8 mouse cellular contexts compared by ENCODE assay signal in the genomic region with DNA sequence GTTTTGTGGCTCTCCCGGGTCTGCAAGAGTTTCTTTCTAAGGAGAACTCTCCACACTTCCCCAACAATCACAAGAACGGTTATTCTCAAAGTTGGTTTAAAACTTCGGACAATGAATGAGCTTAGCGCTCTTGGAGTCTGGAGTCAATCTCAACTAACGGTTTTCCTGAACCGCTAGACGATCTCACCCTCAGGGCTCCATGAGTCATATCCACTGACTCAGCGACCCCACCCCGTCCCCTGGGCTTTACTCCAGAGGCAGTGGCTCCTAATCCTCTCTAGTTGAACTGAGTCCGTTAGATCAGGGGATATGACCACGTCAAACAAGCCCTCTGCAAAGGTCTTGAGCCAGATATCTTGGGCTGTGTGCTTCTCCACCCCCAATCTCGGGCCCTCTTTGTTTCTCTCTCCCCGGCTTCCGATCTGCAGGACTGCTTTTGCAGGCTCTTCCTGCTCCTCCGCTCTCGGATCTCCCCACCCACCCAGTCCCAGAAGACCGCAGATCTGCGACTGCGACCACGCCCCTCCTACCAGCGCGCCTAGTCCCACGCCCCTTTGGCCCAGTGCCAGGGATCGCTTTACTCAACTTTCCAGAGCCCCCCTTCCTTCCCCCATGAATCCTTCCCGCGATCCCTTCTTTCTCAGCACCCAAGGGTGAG. TPM values are rescaled to one million over a fixed set of nuclear protein-coding genes. Genes with fewer than 3 reads are reported as not detected.
DNase-seq lines count a peak whose midpoint lies in the region; ATAC-seq lines count a peak whose summit lies in the region.

A gene (plus strand): TSS at position 520 of the 658 bp plus-strand sequence.

- peak within 1 kb of the TSS; percentile 96 for H3K27ac ChIP-seq in intestine, embryonic 16.5 days (ENCODE audit: low read length)
- peak within 1 kb of the TSS; percentile 94 for H3K27ac ChIP-seq in limb, embryonic 12.5 days
- H3K27ac ChIP-seq in midbrain, embryonic 14.5 days (replicated peaks; ENCODE audit: low read depth, low read length) = peak within 1 kb of the TSS; percentile 90

- peak within 1 kb of the TSS; percentile 63 for H3K4me3 ChIP-seq in intestine, embryonic 16.5 days (ENCODE audit: low read length)
- H3K4me3 ChIP-seq in limb, embryonic 12.5 days (replicated peaks) = peak within 1 kb of the TSS; percentile 77
- H3K4me3 ChIP-seq in midbrain, embryonic 14.5 days (replicated peaks; ENCODE audit: low read depth, low read length) = peak within 1 kb of the TSS; percentile 67

- WGBS in intestine, embryonic 16.5 days = under 1% methylated on average over 26 of the region's 26 CpGs
- WGBS in limb, embryonic 12.5 days = 0% methylated on average over 26 of the region's 26 CpGs
- 0% methylated on average over 26 of the region's 26 CpGs for WGBS in midbrain, embryonic 14.5 days

- peak within 1 kb of the TSS; percentile 69 for H3K4me2 ChIP-seq in intestine, embryonic 16.5 days (ENCODE audit: low read depth, low read length)
- peak within 1 kb of the TSS; percentile 82 for H3K4me2 ChIP-seq in limb, embryonic 12.5 days
- H3K4me2 ChIP-seq in midbrain, embryonic 14.5 days (ENCODE audit: low read length) = peak within 1 kb of the TSS; percentile 80

- peaks cover 11% of the 10 kb centered on the region; the same call in 1 of the 2 replicates for H3K4me1 ChIP-seq in intestine, embryonic 16.5 days (ENCODE audit: control insufficient read depth, insufficient read depth, low read length)
- peaks cover 18% of the 10 kb centered on the region for H3K4me1 ChIP-seq in limb, embryonic 12.5 days (replicated peaks)
- peaks cover 13% of the 10 kb centered on the region for H3K4me1 ChIP-seq in midbrain, embryonic 14.5 days (ENCODE audit: control insufficient read depth, insufficient read depth, low read length)

- H3K27me3 ChIP-seq in intestine, embryonic 16.5 days (replicated peaks; ENCODE audit: control insufficient read depth, insufficient read depth, low read length) = no peaks in the 10 kb centered on the region
- H3K27me3 ChIP-seq in limb, embryonic 12.5 days = no peaks in the 10 kb centered on the region
- no peaks in the 10 kb centered on the region for H3K27me3 ChIP-seq in midbrain, embryonic 14.5 days (ENCODE audit: control insufficient read depth, insufficient read depth, low read length)

- no peaks in the 10 kb centered on the region for H3K9me3 ChIP-seq in intestine, embryonic 16.5 days (ENCODE audit: control insufficient read depth, low read length)
- H3K9me3 ChIP-seq in limb, embryonic 12.5 days = no peaks in the 10 kb centered on the region
- H3K9me3 ChIP-seq in midbrain, embryonic 14.5 days (ENCODE audit: control insufficient read depth, low read length) = no peaks in the 10 kb centered on the region

- H3K9ac ChIP-seq in intestine, embryonic 16.5 days (ENCODE audit: low read depth, low read length) = peak within 1 kb of the TSS; percentile 80
- H3K9ac ChIP-seq in limb, embryonic 12.5 days (replicated peaks) = peak within 1 kb of the TSS; percentile 83
- H3K9ac ChIP-seq in midbrain, embryonic 14.5 days (replicated peaks; ENCODE audit: low read length) = peak within 1 kb of the TSS; percentile 75

- ATAC-seq in intestine, embryonic 16.5 days = peak; percentile 92
- peak; percentile 90 for ATAC-seq in limb, embryonic 12.5 days (ENCODE audit: insufficient number of reproducible peaks, insufficient read depth, low FRiP score, low TSS enrichment, low read depth)
- peak; percentile 85 for ATAC-seq in midbrain, embryonic 14.5 days (ENCODE audit: low FRiP score, low TSS enrichment)

- peak; percentile 95 for DNase-seq in 3134 (ENCODE audit: extremely low read depth, insufficient read length, low spot score)
- peak; percentile 69 to 84 for DNase-seq in adrenal gland, adult 18-20 months (ENCODE audit: low spot score in 2 of 2)
- DNase-seq in embryo, embryonic 11.5 days (ENCODE audit: low read depth, low spot score) = peak; percentile 89
- no peak for DNase-seq in gonadal fat pad, adult 2 months (ENCODE audit: low read depth)
- DNase-seq in midbrain, embryonic 14.5 days = peak; percentile 93
- peak; percentile 77 to 82 for DNase-seq in spleen, postnatal 36 days (ENCODE audit: low spot score in 2 of 2)

- H3K36me3 ChIP-seq in intestine, embryonic 16.5 days (ENCODE audit: control insufficient read depth, insufficient read depth, low read length) = peaks cover 2% of the 10 kb centered on the region; the same call in 1 of the 2 replicates
- H3K36me3 ChIP-seq in limb, embryonic 12.5 days = peaks cover 19% of the 10 kb centered on the region
- H3K36me3 ChIP-seq in midbrain, embryonic 14.5 days (ENCODE audit: control insufficient read depth, insufficient read depth, low read length) = peaks cover 10% of the 10 kb centered on the region

RNA-seq across cellular contexts. Expression of the gene that starts here (rescaled TPM):
- 100 to 1,000 TPM; 152 to 479 TPM for total RNA-seq in adrenal gland, adult 18-20 months (2021)
- 1,363 and 2,305 TPM in 2 replicates for polyA plus RNA-seq in gonadal fat pad, adult 2 months (2012; rRNA removed)
- polyA plus RNA-seq in intestine, embryonic 16.5 days (2015; fragmentation: Nextera tagmentation; extraction: Ambion mirVana) = 370 and 392 TPM in 2 replicates
- polyA plus RNA-seq in limb, embryonic 12.5 days (2016; fragmentation: Nextera tagmentation; extraction: Ambion mirVana) = 485 and 505 TPM in 2 replicates
- polyA plus RNA-seq in midbrain, embryonic 14.5 days (2014; fragmentation: Nextera tagmentation; extraction: Ambion mirVana) = 432 and 607 TPM in 2 replicates
